Mouse (Mus musculus): ENCODE measurements around the gene Dmrt3. TPM values are rescaled to one million over a fixed set of nuclear protein-coding genes. Genes with fewer than 3 reads are reported as not detected.
A peak's percentile ranks its signal among the peaks of the same experiment; 100 is the strongest.

The Dmrt3 gene
- polyA plus RNA-seq, 1 experiment from 2014 or later, result 2.2 TPM

DNA sequence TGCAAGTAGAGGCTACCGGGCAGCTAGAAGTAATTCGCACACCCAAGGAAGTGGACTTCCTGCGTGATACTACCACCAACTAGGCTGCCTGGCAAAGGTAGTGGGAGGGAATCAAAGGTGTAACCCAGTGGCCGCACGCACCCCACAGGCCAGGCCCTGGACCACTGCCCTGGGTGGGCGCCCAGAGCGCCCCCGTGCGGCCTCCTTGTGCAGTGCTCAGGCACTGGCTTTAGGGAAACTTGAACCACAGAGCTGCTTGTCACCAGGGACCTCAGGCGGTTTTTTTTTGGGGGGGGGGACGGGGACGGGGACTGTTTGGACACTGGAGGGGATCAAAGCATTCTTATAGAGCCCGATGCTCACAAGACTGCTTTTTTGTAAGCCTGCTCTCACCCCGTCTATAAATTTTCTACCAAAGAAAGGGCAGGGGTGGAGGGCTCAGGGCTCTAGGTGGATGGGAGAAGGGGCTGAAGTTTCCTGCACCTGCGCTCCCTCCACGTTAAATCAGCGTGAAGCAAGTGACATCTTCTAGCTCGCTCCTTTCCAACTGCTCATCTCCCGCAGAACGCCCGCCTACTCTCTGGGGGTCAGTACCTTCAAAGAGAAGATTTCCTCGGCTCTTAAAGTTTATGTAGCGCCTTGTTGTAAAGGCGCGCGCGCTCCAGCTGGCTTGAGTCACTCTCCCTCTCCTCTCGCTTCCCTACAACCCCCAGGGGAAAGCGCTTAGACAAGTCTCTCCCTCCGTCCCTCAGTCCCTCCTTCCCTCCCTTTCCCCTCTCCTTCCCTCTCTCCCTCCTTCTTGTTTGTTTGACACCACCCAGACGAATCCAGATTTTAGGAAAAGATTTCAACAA lies 55.6 kb downstream of the Dmrt3 start:
- H3K36me3 ChIP-seq (ENCODE audit: control insufficient read depth, insufficient read depth, low read length), result no peaks in the 10 kb centered on the region
- H3K4me2 ChIP-seq (ENCODE audit: low read depth, low read length), result peak overlapping the region; percentile 39
- 3% methylated on average over 28 of the region's 31 CpGs for WGBS
- no peak for ATAC-seq (ENCODE audit: low read depth)
- no peak overlapping the region for H3K9ac ChIP-seq (ENCODE audit: low read depth, low read length)
- DNase-seq (ENCODE audit: low spot score), result peak; percentile 65
- no peak overlapping the region; the same call in 1 of the 2 replicates for H3K4me3 ChIP-seq (ENCODE audit: low read depth, low read length)
- H3K4me1 ChIP-seq (ENCODE audit: control insufficient read depth, insufficient read depth, low read length), result no peaks in the 10 kb centered on the region
- H3K9me3 ChIP-seq (ENCODE audit: control insufficient read depth, low read length), result no peaks in the 10 kb centered on the region
- no peak overlapping the region for H3K27ac ChIP-seq (replicated peaks; ENCODE audit: low read depth, low read length)
- H3K27me3 ChIP-seq (replicated peaks; ENCODE audit: control insufficient read depth, insufficient read depth, low read length), result peaks cover 78% of the 10 kb centered on the region

DNA sequence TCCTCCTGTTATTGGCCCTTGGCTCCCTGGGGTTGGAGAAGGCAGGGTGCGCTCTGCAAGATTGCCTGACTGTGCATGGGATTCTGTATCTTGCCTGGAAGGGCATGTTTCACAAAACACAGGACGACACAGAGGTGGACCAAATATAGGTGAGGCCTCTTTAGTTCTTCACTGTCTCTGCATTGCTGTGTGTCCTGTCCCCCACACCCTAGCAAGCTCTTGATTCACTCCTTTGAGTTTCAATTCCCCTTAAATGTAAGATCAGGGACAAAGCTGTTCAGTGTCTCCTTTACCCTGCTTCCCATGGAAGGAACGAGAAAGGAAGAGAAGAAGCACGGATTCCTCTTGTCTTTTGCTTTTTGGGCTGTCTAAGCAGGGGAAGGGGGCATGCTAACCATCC lies 57.7 kb downstream of the Dmrt3 start:
- H3K4me3 ChIP-seq (ENCODE audit: low read depth, low read length), result no peak overlapping the region
- 25% methylated on average over 4 of the region's 4 CpGs for WGBS
- DNase-seq (ENCODE audit: low spot score), result no peak
- H3K27me3 ChIP-seq (replicated peaks; ENCODE audit: control insufficient read depth, insufficient read depth, low read length), result peaks cover 95% of the 10 kb centered on the region
- no peak overlapping the region for H3K4me2 ChIP-seq (ENCODE audit: low read depth, low read length)
- H3K4me1 ChIP-seq (ENCODE audit: control insufficient read depth, insufficient read depth, low read length), result no peaks in the 10 kb centered on the region
- no peak for ATAC-seq (ENCODE audit: low read depth)
- no peaks in the 10 kb centered on the region for H3K36me3 ChIP-seq (ENCODE audit: control insufficient read depth, insufficient read depth, low read length)
- H3K9ac ChIP-seq (ENCODE audit: low read depth, low read length), result no peak overlapping the region
- H3K9me3 ChIP-seq (ENCODE audit: control insufficient read depth, low read length), result no peaks in the 10 kb centered on the region
- no peak overlapping the region for H3K27ac ChIP-seq (replicated peaks; ENCODE audit: low read depth, low read length)

- DNase-seq (ENCODE audit: low spot score) (no peak), ATAC-seq (ENCODE audit: low read depth) (no peak)
- no peaks in the 10 kb centered on the region for H3K9me3 ChIP-seq (ENCODE audit: control insufficient read depth, low read length)
- no peaks in the 10 kb centered on the region; the same call in 1 of the 2 replicates for H3K4me1 ChIP-seq (ENCODE audit: control insufficient read depth, insufficient read depth, low read length)
- peaks cover 97% of the 10 kb centered on the region for H3K27me3 ChIP-seq (replicated peaks; ENCODE audit: control insufficient read depth, insufficient read depth, low read length)
- WGBS, result 10% methylated on average over 3 of the region's 3 CpGs
- H3K4me2 ChIP-seq (ENCODE audit: low read depth, low read length), result no peak overlapping the region
- H3K9ac ChIP-seq (ENCODE audit: low read depth, low read length), result no peak overlapping the region
- no peak overlapping the region for H3K4me3 ChIP-seq (ENCODE audit: low read depth, low read length)
- H3K36me3 ChIP-seq (ENCODE audit: control insufficient read depth, insufficient read depth, low read length), result no peaks in the 10 kb centered on the region
- H3K27ac ChIP-seq (replicated peaks; ENCODE audit: low read depth, low read length), result no peak overlapping the region
Measured at GRCm38 (mm10) chr19:25669593-25670248, 59.6 kb downstream of the Dmrt3 start.

- H3K4me1 ChIP-seq (ENCODE audit: control insufficient read depth, insufficient read depth, low read length), result no peaks in the 10 kb centered on the region; the same call in 1 of the 2 replicates
- no peaks in the 10 kb centered on the region for H3K9me3 ChIP-seq (ENCODE audit: control insufficient read depth, low read length)
- no peak overlapping the region; the same call in 1 of the 2 replicates for H3K4me2 ChIP-seq (ENCODE audit: low read depth, low read length)
- ATAC-seq (ENCODE audit: low read depth) (no peak), DNase-seq (ENCODE audit: low spot score) (no peak)
- H3K4me3 ChIP-seq (ENCODE audit: low read depth, low read length), result no peak overlapping the region
- 3% methylated on average over 17 of the region's 17 CpGs for WGBS
- H3K27me3 ChIP-seq (replicated peaks; ENCODE audit: control insufficient read depth, insufficient read depth, low read length), result peaks cover 97% of the 10 kb centered on the region
- no peak overlapping the region for H3K9ac ChIP-seq (ENCODE audit: low read depth, low read length)
- no peak overlapping the region for H3K27ac ChIP-seq (replicated peaks; ENCODE audit: low read depth, low read length)
- H3K36me3 ChIP-seq (ENCODE audit: control insufficient read depth, insufficient read depth, low read length), result no peaks in the 10 kb centered on the region
Measured at GRCm38 (mm10) chr19:25670571-25671285, 60.6 kb downstream of the Dmrt3 start.

- Histone ChIP-seq H3K36me3 (ENCODE audit: control insufficient read depth, insufficient read depth, low read length) (no peaks in the 10 kb centered on the region), H3K9me3 (ENCODE audit: control insufficient read depth, low read length) (no peaks in the 10 kb centered on the region), H3K9ac (ENCODE audit: low read depth, low read length) (no peak overlapping the region; the same call in 1 of the 2 replicates), H3K4me2 (ENCODE audit: low read depth, low read length) (peak overlapping the region; percentile 59), H3K27ac (replicated peaks; ENCODE audit: low read depth, low read length) (no peak overlapping the region), H3K4me3 (ENCODE audit: low read depth, low read length) (peak overlapping the region; percentile 40), H3K27me3 (replicated peaks; ENCODE audit: control insufficient read depth, insufficient read depth, low read length) (peaks cover 99% of the 10 kb centered on the region), H3K4me1 (ENCODE audit: control insufficient read depth, insufficient read depth, low read length) (no peaks in the 10 kb centered on the region; the same call in 1 of the 2 replicates)
- ATAC-seq (ENCODE audit: low read depth) (no peak; the same call in 1 of the 2 replicates), DNase-seq (ENCODE audit: low spot score) (peak; percentile 23)
- WGBS, result under 1% methylated on average over 14 of the region's 14 CpGs
Measured at GRCm38 (mm10) chr19:25671681-25672080, 61.6 kb downstream of the Dmrt3 start.

GRCm38 (mm10) chr19:25672101-25672950 lies 62.2 kb downstream of the Dmrt3 start, which contains the start of gene Dmrt2:
Gene Dmrt2 (plus strand): TSS chr19:25672411.
- Histone ChIP-seq H3K27ac (replicated peaks; ENCODE audit: low read depth, low read length) (no peak within 1 kb of the TSS), H3K4me1 (ENCODE audit: control insufficient read depth, insufficient read depth, low read length) (no peaks in the 10 kb centered on the region; the same call in 1 of the 2 replicates), H3K27me3 (replicated peaks; ENCODE audit: control insufficient read depth, insufficient read depth, low read length) (peaks cover 98% of the 10 kb centered on the region), H3K4me3 (ENCODE audit: low read depth, low read length) (peak within 1 kb of the TSS; percentile 40), H3K36me3 (ENCODE audit: control insufficient read depth, insufficient read depth, low read length) (no peaks in the 10 kb centered on the region), H3K9me3 (ENCODE audit: control insufficient read depth, low read length) (no peaks in the 10 kb centered on the region), H3K4me2 (ENCODE audit: low read depth, low read length) (peak within 1 kb of the TSS; percentile 59), H3K9ac (ENCODE audit: low read depth, low read length) (peak within 1 kb of the TSS; percentile 59)
- DNase-seq (ENCODE audit: low spot score) (peak; percentile 95), ATAC-seq (ENCODE audit: low read depth) (peak; percentile 99)
- WGBS, result under 1% methylated on average over 36 of the region's 44 CpGs
